ENCODE assay signal across 1 mouse cellular context in the genomic region with DNA sequence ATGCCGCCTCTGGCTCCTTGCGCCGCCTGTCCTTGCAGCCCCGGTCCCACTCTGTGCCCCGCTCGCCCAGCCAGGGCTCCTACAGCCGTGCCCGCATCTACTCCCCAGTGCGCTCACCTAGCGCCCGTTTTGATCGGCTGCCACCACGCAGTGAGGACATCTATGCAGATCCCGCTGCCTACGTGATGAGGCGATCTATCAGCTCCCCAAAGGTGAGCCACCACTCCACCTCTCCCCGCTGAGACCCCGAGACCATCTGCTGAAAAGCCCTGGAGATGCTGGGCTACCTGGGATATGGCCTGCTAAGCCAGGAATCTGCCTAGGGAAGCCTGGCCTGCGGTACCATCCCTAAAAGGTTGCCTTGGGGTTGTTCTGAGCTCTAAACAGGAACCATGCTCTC.
TF ChIP-seq lines count a peak whose summit lies in the region.

No protein-coding gene starts in this region.

TF ChIP-seq in ES-E14, 5 proteins besides CTCF, POLR2A, EP300 and RAD21 (continued from another document):
- no peak for TF ChIP-seq CHD2 (IDR thresholded peaks at IDR 0.05; ENCODE audit: low read depth, low read length)
- TF ChIP-seq MAFK (IDR thresholded peaks at IDR 0.05; ENCODE audit: insufficient read depth, low read depth, low read length), result no peak
